Mouse (Mus musculus) B cell, adult (primary cell): Measurements from ENCODE around the gene Tasp1. TPM values are rescaled to one million over a fixed set of nuclear protein-coding genes. Genes with fewer than 3 reads are reported as not detected.

ENCODE experiments used
- total RNA-seq: library from RNA; stranded (reverse); gene quantifications from 4 replicates; pipeline ENCODE4 v1.2.4, GENCODE M21; 2023; ENCODE audit not compliant: inconsistent age

Gene Tasp1
- total RNA-seq = 8.4 to 11.3 TPM (median 9.1 TPM) in 4 replicates

DNA sequence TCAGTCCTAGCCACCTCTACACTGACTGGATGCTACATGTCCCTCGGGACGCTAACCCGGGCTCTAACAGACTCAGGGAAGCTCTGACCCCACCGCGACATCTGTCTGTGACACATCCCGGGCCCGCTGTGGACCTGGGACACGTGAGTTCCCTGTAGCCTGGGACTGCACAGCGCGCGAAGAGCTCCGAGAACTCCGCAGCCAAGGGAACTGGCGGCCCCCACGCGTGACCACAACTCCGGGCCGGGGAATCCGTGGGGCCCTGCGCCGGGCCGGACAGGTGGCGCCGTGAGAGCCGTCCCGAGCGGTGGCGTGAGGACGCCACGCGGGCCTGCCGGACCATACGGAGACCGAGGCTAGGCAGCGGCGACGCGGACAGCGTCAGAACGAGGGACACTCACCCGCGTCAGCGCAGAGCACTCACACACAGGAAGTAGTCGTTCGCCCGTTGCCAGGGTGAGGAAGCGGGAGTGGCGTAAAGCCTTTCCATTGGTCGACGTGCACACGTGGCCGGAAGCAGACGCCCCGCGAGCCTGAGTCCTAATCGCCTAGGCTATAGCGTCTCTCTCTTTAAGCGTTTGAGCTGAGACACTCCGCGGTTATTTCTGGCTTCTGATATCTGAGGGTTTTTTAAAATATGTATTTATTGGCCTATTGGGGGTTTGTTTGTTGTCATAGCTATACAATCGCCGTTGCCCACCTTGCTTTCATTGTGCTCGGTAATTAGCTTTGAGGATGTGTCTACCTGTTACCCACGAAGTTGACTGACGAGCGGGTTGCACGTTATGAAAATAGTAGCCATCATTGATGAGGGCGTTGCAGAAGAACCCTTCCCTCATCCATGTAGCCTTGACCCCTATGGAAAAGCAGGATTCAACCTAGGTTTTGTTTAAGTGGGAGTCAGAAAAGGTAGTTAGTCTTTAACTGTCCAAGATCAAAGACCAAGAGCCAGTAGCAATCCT is at the start of gene Tasp1:
Tasp1 (minus strand) TSS at position 453 of the 962 bp plus-strand sequence.

Other genes starting within 250 kb of the Tasp1 start
- not detected in 4 replicates for gene Gm17374, start 85.2 kb upstream of the Tasp1 start, total RNA-seq
- 29.5 to 36.8 TPM (median 34.4 TPM) in 4 replicates for gene Esf1, start 103.8 kb upstream of the Tasp1 start, total RNA-seq
- 9.7 to 19.2 TPM (median 13.9 TPM) in 4 replicates for gene Ndufaf5, start 103.8 kb upstream of the Tasp1 start, total RNA-seq